Mouse (Mus musculus): ENCODE results near the gene Pard3. TPM values are rescaled to one million over a fixed set of nuclear protein-coding genes. Genes with fewer than 3 reads are reported as not detected.

Pard3 gene
- polyA plus RNA-seq, 1 experiment from 2014 or later, result 33.8 TPM

DNA sequence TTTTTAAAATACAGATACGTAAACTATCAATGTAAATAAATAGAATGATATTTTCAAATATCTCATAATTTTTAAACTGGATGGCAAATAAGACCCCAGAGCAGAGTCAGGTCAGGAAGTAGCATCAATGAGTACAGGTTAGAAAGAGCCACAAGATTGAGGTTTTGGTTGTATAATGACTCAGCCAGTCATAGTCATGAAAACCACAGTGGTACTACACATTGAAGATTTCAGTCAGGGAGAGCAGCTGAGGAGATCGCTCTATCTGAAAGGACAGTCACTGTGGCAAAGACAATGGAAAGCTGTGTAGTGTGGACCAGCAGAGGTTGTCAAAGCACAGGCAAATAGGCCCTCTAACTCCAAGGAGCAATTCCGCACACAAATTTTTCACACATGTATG is 317.6 kb downstream of the Pard3 start:
- Histone ChIP-seq H3K27me3 (ENCODE audit: insufficient read depth, low read length) (no peaks in the 10 kb centered on the region), H3K4me3 (ENCODE audit: low read depth, low read length) (no peak overlapping the region), H3K36me3 (ENCODE audit: insufficient read depth) (peaks cover 15% of the 10 kb centered on the region; the same call in 1 of the 2 replicates), H3K27ac (ENCODE audit: low read depth) (no peak overlapping the region), H3K4me2 (no peak overlapping the region), H3K4me1 (ENCODE audit: insufficient read depth) (no peaks in the 10 kb centered on the region), H3K9me3 (ENCODE audit: low read depth, low read length) (no peaks in the 10 kb centered on the region), H3K9ac (no peak overlapping the region)
- 93% methylated on average over 3 of the region's 3 CpGs for WGBS
- no peak for TF ChIP-seq CTCF (IDR thresholded peaks at IDR 0.05; ENCODE audit: low read depth)
- DNase-seq (no peak), ATAC-seq (ENCODE audit: insufficient read depth) (no peak)

DNA sequence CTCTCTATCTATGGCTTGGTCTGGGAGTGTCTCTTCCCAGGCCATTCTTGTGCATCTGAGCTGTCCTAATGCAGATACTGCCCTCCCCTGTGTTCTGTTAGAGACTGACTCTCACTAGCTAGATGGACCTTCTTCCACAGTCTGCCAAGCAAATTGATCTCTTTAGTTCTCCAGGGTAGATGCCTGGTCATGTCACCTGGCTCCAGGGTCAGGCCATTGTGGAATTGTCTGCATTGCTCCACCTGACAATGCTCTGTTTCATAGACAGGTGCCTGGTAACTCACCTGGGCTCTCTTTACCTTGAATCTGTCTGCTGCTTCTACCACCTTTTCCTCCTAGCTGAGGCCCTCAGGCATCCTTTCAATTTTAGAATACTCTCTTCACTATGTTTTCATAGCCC is 329.0 kb downstream of the Pard3 start:
- H3K4me2 ChIP-seq, result no peak overlapping the region

DNA sequence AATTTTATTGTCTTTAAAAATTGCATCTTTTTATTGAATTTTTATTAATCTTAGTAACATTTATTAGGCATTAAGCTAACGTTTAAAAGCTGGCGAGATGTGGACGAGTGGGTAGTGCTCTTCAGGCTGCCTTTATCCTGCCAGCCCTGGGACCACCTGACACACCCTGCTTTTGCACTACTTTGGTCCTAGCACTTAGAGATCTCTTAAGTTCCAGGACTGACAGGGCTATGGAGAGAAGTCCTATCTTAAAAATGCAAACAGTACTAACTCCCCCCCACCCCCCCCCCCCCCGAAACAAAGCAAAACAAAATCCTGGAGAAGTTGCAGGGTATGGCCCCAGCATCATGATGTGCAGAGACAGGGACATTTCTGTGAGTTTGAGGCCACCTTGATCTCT is 331.8 kb downstream of the Pard3 start:
- 81% methylated on average over 4 of the region's 4 CpGs for WGBS
- H3K4me3 ChIP-seq (ENCODE audit: low read depth, low read length), result no peak overlapping the region
- H3K4me1 ChIP-seq (ENCODE audit: insufficient read depth), result no peaks in the 10 kb centered on the region
- H3K36me3 ChIP-seq (ENCODE audit: insufficient read depth), result peaks cover 21% of the 10 kb centered on the region
- H3K27me3 ChIP-seq (ENCODE audit: insufficient read depth, low read length), result no peaks in the 10 kb centered on the region
- TF ChIP-seq CTCF (IDR thresholded peaks at IDR 0.05; ENCODE audit: low read depth), result no peak
- H3K9me3 ChIP-seq (ENCODE audit: low read depth, low read length), result no peaks in the 10 kb centered on the region
- H3K4me2 ChIP-seq, result no peak overlapping the region
- ATAC-seq (ENCODE audit: insufficient read depth), result no peak
- no peak overlapping the region for H3K27ac ChIP-seq (ENCODE audit: low read depth)
- H3K9ac ChIP-seq, result no peak overlapping the region
- DNase-seq, result no peak

More for the DNA sequence above, 329.0 kb downstream of the Pard3 start:
- Histone ChIP-seq H3K9me3 (ENCODE audit: low read depth, low read length) (no peaks in the 10 kb centered on the region), H3K27me3 (ENCODE audit: insufficient read depth, low read length) (no peaks in the 10 kb centered on the region), H3K9ac (no peak overlapping the region), H3K27ac (ENCODE audit: low read depth) (no peak overlapping the region), H3K4me1 (ENCODE audit: insufficient read depth) (no peaks in the 10 kb centered on the region), H3K4me3 (ENCODE audit: low read depth, low read length) (no peak overlapping the region), H3K36me3 (ENCODE audit: insufficient read depth) (peaks cover 17% of the 10 kb centered on the region)
- ATAC-seq (ENCODE audit: insufficient read depth) (no peak), DNase-seq (no peak)
- no peak for TF ChIP-seq CTCF (IDR thresholded peaks at IDR 0.05; ENCODE audit: low read depth)

DNA sequence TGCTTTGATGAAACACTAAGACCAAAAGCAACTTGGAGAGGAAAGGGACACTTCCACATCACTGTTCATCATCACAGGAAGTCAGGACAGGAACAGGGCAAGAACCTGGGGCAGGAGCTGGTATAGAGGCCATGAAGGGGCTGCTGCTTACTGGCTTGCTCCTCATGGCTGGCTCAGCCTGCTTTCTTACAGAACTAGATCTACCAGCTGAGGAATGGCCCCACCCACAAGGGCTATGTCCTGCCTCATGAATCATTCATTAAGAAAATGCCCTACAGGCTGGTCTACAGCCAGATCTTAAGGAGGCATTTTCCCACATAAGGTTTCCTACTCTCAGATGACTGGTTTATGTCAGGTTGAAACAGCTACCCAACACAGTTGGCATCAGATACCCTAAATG is 342.1 kb downstream of the Pard3 start:
- no peak for ATAC-seq (ENCODE audit: insufficient read depth)
- no peak for TF ChIP-seq CTCF (IDR thresholded peaks at IDR 0.05; ENCODE audit: low read depth)
- H3K9me3 ChIP-seq (ENCODE audit: low read depth, low read length), result no peaks in the 10 kb centered on the region
- H3K36me3 ChIP-seq (ENCODE audit: insufficient read depth), result peaks cover 10% of the 10 kb centered on the region; the same call in 1 of the 2 replicates
- no peak overlapping the region for H3K4me2 ChIP-seq
- no peak overlapping the region for H3K9ac ChIP-seq
- no peak overlapping the region for H3K27ac ChIP-seq (ENCODE audit: low read depth)
- no peak for DNase-seq
- no peak overlapping the region for H3K4me3 ChIP-seq (ENCODE audit: low read depth, low read length)
- H3K4me1 ChIP-seq (ENCODE audit: insufficient read depth), result no peaks in the 10 kb centered on the region
- H3K27me3 ChIP-seq (ENCODE audit: insufficient read depth, low read length), result no peaks in the 10 kb centered on the region

DNA sequence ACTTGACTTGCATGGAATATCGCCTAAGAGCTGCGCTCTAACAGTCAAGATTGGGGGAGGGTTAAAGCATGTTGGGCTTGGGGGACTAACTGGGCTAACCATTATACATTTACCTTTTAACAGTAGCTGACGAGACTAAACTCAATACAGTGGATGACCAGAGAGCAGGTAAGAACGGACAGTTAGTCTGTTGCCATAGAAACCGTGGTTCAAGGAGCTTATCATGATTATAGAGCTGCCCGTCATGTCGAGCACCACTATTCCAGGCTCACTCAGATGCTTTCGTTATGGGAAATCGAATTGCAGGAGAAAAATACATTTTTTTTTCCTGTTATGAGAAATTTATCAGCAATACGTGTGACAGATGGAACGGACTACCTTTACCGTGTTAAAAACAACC is 346.9 kb downstream of the Pard3 start:
- Histone ChIP-seq H3K27me3 (ENCODE audit: insufficient read depth, low read length) (no peaks in the 10 kb centered on the region), H3K27ac (ENCODE audit: low read depth) (no peak overlapping the region), H3K4me3 (ENCODE audit: low read depth, low read length) (no peak overlapping the region), H3K9ac (no peak overlapping the region), H3K4me1 (ENCODE audit: insufficient read depth) (no peaks in the 10 kb centered on the region), H3K4me2 (no peak overlapping the region), H3K36me3 (ENCODE audit: insufficient read depth) (peaks cover 6% of the 10 kb centered on the region; the same call in 1 of the 2 replicates), H3K9me3 (ENCODE audit: low read depth, low read length) (no peaks in the 10 kb centered on the region)
- DNase-seq (no peak), ATAC-seq (ENCODE audit: insufficient read depth) (no peak)
- 76% methylated on average over 12 of the region's 12 CpGs for WGBS
- no peak for TF ChIP-seq CTCF (IDR thresholded peaks at IDR 0.05; ENCODE audit: low read depth)

DNA sequence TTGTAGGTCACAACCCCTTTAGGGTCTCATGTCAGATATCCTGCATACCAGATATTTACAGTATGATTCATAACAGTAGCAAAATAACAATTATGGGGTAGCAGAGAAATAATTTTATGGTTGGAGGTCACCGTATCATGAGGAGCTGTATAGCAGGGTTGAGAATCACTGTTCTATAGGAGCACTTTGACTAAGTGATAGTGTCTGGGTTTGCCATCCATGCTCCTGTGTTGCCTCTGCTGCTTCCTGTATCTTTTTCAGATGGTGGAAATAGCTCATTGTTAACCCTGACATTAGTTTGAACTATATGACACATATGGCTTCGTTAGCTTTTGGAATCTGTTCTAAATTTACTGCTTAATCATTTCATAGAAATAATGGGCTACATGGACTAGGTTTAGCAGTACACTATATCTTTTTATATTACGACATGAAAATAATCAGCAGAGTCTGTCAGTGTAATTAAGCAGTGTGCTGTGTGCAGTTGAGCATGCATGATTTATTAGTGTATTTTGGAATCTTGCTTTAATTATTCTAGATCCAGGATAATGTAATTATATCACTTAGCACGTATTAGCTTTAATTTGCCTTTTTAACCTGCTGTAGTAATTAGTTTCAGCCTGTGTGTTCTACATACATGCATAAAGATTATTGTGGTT is 347.6 kb downstream of the Pard3 start:
- no peaks in the 10 kb centered on the region for H3K4me1 ChIP-seq (ENCODE audit: insufficient read depth)
- DNase-seq (no peak), ATAC-seq (ENCODE audit: insufficient read depth) (no peak)
- no peak overlapping the region for H3K27ac ChIP-seq (ENCODE audit: low read depth)
- no peak overlapping the region for H3K9ac ChIP-seq
- H3K36me3 ChIP-seq (ENCODE audit: insufficient read depth), result peaks cover 6% of the 10 kb centered on the region; the same call in 1 of the 2 replicates
- 90% methylated on average over 4 of the region's 4 CpGs for WGBS
- no peaks in the 10 kb centered on the region for H3K9me3 ChIP-seq (ENCODE audit: low read depth, low read length)
- H3K27me3 ChIP-seq (ENCODE audit: insufficient read depth, low read length), result no peaks in the 10 kb centered on the region
- no peak overlapping the region for H3K4me2 ChIP-seq
- no peak overlapping the region for H3K4me3 ChIP-seq (ENCODE audit: low read depth, low read length)
- no peak for TF ChIP-seq CTCF (IDR thresholded peaks at IDR 0.05; ENCODE audit: low read depth)

DNA sequence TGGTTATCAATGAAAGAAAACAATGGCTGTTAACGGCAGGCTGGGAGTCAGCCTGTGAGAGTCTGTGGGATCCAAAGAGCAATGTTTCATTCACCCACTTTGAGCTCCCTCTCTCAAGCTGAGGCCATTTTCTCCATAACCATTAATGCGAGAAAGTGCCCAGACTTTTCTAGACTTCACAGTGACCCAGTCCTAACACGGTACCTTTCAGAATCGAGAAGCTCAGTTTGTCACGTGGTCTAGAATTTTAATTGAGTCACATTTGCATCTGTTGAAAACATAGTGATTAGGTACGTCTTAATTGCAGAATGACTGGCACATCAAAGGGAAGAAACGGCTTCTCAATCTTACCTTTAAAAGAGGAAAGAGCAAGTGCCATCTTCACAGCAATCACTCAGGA is 359.3 kb downstream of the Pard3 start:
- no peak for ATAC-seq (ENCODE audit: insufficient read depth)
- Histone ChIP-seq H3K4me2 (no peak overlapping the region), H3K4me3 (ENCODE audit: low read depth, low read length) (no peak overlapping the region), H3K4me1 (ENCODE audit: insufficient read depth) (no peaks in the 10 kb centered on the region), H3K27ac (ENCODE audit: low read depth) (no peak overlapping the region), H3K9me3 (ENCODE audit: low read depth, low read length) (no peaks in the 10 kb centered on the region), H3K9ac (no peak overlapping the region), H3K36me3 (ENCODE audit: insufficient read depth) (peaks cover 12% of the 10 kb centered on the region; the same call in 1 of the 2 replicates), H3K27me3 (ENCODE audit: insufficient read depth, low read length) (no peaks in the 10 kb centered on the region)
- DNase-seq, result no peak
- WGBS, result 64% methylated on average over 7 of the region's 7 CpGs
- TF ChIP-seq CTCF (IDR thresholded peaks at IDR 0.05; ENCODE audit: low read depth), result no peak
